Mouse (Mus musculus): Measurements from ENCODE around the gene Emid1.
"Not testable (repeated sequence)": the region's sequence is repeated elsewhere in the genome, so short reads cannot be mapped to it uniquely, and the experiment has no call there.

The Emid1 gene

DNA sequence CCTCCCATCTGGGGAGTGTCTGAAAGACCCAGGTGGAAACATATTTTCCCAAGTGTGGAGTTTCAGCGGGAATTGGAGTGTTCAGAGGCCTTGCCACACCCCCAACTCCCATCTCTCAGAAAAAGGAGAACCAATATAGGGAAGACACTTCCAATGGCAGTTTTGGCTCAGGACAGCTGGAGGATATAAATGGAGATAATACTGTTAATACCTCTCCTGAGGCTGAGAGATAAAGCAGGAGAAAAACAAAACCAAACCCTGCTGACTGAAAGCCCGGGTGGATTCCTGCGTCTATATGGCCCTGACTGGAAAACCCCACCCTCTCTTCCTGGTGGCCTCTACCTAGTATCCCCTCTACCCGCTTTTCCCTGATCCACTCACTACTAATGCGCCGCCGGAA is 49.7 kb downstream of the Emid1 start:
- no peak for DNase-seq

DNA sequence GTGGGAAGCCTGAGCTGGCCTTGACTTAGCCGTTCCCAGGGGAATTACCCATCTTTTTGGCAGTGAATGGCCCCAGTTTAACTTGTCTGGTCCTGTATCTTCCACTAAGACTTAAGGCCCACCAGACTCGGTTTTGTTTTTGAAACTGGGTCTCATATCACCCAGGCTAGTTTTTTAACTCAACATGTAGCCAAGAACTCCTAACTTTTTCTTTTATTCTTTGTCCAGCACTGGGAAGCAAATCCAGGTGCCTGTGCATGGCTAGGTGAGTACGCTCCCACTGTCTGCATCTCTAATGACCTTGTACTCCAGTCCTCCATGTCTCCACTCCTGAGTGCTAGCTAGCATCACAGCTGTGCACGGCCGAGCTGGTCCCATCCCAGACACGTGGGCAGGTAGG is 50.4 kb downstream of the Emid1 start:
- DNase-seq: no peak

- DNase-seq: no peak
Observed at GRCm38 (mm10) chr11:5100801-5101200, 51.3 kb downstream of the Emid1 start.

- peak; percentile 13 for DNase-seq
Observed at GRCm38 (mm10) chr11:5100283-5100682, 51.8 kb downstream of the Emid1 start.

- peak; percentile 93 for DNase-seq
Observed at GRCm38 (mm10) chr11:5099576-5100183, 52.4 kb downstream of the Emid1 start.

- peak; percentile 98 for DNase-seq
Observed at GRCm38 (mm10) chr11:5098736-5099542, 53.1 kb downstream of the Emid1 start, which contains the start of the genes Rhbdd3 and Ewsr1. Rhbdd3 (plus strand) TSS chr11:5098926. Ewsr1 (minus strand) TSS chr11:5099266.

DNA sequence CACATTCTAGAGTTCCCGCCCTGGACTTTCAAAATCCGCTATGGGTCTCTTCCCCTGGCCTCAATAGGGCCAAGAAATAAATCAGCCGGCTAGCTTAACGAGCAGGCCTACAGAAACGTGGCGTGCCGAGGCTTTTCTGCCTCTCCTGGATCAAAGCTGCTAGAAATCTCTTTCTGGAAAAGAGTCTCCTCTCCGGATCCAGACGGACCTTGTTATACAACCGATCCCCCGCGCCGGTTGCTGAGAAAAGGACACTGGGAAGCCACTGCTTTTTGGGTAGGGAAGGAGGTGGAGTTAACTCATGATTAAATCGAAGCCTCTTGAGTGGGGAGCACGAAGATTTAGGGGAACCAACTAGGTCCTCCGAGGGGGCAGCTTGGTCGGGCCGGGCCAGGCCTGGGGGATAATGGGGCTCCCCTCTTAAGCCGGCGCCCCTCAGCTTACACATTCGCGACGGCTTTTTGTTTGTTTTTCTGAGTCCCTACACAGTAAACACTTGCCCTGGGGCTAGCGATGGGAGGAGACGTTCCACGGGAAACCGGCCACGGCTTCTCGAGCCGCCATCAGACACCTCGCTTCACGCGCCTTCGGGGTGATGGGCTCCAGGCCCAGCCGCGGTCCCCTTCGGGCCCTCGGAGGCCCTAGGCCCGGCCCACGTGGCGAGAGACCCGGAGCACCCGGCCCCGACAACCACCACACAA is 53.9 kb downstream of the Emid1 start:
- peak; percentile 36 for DNase-seq

- DNase-seq: no peak
Observed at GRCm38 (mm10) chr11:5096480-5097020, 55.5 kb downstream of the Emid1 start.

- no peak for DNase-seq
Observed at GRCm38 (mm10) chr11:5095877-5096276, 56.2 kb downstream of the Emid1 start.

GRCm38 (mm10) chr11:5091706-5092105 is 60.4 kb downstream of the Emid1 start:
- no peak for DNase-seq

DNA sequence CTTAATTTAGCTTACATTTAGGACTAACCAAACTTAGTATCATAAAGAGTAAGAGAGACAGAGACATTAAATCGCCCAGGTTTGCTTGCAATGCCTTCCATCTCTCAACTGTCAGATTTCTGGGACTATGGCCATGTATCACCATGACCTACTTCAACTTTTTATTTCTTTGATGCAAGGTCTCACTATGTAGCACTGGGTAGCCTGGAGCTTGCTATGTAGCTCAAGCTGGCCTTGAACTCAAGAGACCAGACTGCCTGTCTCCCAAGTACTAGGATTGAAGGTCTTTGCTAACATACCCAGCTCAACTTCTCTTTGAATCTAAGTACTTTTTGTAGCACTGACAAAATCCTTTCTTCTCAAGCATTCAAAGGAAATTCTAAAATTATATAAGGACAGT is 62.9 kb downstream of the Emid1 start:
- no peak for DNase-seq

- not testable (repeated sequence) for DNase-seq
Observed at GRCm38 (mm10) chr11:5076843-5077242, 75.2 kb downstream of the Emid1 start.

GRCm38 (mm10) chr11:5075760-5076159 is 76.3 kb downstream of the Emid1 start:
- DNase-seq: no peak

DNA sequence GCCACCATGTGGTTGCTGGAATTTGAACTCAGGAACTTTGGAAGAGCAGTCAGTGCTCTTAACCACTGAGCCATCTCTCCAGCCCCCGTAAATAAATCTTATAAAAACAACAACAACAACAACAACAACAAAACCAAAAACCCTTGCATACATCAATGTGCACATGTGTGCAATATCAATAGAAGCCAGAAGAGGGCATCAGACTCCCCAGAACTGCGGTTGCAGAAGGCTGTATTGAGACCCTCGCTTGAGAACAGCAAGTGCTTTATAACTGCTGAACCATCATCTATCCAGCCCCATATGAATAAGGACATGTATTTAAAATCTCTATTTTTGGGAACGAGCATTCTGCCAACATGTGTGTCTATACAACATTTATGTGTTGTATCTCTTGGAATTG is 77.2 kb downstream of the Emid1 start:
- peak; percentile 52 for DNase-seq

- peak; percentile 47 for DNase-seq
Observed at GRCm38 (mm10) chr11:5068126-5068971, 83.7 kb downstream of the Emid1 start.

DNA sequence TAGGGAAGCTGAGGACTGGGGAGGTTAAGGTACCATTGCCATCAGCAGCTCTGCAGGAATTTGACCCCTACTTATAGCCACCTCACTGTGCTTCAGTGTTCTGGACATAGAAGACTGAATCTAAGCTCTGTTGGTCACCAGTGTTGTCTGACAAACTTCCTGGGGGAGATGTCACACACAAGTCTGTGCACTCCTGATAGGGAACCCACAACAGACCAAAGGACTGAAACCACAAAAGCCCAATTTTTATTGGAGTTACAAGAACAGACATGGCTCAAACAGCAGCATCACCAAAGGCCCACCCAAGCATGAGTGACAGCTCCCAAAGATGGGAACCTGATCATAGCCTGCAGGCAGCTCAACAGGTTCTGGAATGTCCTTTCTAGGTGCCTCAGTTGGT is 85.0 kb downstream of the Emid1 start:
- no peak for DNase-seq

DNA sequence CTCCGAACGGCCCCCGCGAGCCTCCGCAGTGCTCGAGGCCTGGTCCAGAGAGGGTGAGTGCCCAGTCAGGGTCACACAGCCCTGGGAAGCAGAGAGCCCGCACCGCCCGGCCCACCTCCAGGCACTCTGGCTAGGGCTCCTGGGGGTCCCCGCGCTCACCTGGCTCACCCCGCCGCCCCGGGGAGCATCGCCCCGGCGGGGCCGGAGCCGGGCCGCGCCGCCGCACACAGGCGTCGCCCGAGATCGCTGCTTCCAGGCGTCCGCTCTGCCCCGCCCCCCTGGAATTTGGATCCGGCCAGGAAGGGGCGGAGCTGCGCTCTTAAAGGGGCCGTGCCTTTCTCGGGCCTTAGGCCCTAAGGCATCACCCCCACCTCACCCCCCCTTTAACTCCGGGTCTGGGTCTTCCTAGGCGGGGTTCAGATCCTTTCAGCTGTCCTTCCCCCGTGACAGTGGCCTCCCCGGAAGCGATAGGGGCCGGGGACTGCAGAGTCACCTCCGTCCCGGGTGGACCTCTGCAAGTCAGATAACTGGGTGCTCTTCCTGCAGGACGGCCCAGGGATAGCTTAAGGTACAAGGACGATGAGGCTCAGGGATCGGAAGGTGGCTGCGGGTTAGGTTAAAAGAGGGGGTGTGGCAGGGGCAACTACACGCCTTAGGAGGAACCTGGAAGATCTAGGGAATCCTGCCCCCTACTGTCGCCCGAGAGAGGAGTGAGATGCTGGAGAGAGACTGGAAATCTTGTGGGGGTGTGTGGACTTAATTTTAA is 86.8 kb downstream of the Emid1 start, which contains the start of gene Gas2l1:
Gene Gas2l1 (minus strand): TSS at position 272 of the 766 bp plus-strand sequence.
- peak; percentile 95 for DNase-seq

GRCm38 (mm10) chr11:5064282-5065055 is 87.6 kb downstream of the Emid1 start:
- DNase-seq: no peak

DNA sequence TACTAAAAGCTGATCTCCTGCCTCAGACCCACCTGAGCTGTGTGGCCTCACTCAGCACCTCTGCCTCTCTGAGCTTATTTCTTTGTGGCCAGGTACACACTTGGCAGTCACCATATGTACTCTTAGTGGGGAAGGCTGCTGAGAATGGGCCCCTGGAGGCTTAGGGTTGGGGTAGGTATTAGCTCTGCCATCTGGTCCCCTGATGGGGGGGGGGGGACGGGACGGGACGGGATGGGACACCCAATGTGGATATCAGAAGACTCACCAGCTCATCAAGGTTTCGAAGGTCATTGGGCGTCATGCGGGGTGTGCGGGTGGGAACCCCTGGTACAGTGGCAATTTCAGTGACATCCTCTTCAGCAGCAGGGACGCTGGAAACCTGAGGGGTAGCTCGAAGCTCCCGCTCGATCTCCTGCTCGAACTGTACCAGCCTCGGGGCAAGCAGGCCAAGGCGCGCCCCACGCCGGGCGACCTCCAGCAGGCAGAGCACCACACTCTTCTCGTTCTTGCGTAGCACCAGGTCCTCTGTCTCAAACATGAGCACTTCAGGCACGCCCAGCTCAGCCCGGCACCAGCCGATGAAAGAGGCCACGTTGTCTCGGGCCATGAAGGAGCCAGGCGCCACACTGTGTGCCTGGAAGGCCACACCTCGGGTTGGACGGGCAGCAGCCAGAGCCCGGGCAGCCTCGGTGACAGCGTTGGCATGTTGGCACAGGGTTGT is 88.3 kb downstream of the Emid1 start:
- DNase-seq: peak; percentile 20
